Mouse (Mus musculus) small intestine, adult 2 months (tissue): ENCODE data around the gene Gm45837. TPM values are rescaled to one million over a fixed set of nuclear protein-coding genes. Genes with fewer than 3 reads are reported as not detected.

Experiments
- H3K27ac ChIP-seq: fragments of 200-500 bp; 2 replicates; pipeline ENCODE4 v1.5.1; 2012; ENCODE audit warnings: low read depth, low read length, control low read depth, inconsistent platforms; ENCODE audit not compliant: insufficient read depth
- H3K27me3 ChIP-seq: fragments of 200-500 bp; 2 replicates; pipeline ENCODE4 v1.6.1; 2012; ENCODE audit warnings: mild to moderate bottlenecking, moderate library complexity, low read length, inconsistent platforms; ENCODE audit not compliant: control insufficient read depth, insufficient read depth
- H3K36me3 ChIP-seq: fragments of 200-500 bp; 2 replicates; pipeline ENCODE4 v1.6.1; 2012; ENCODE audit warnings: mild to moderate bottlenecking, low read length, control low read depth, inconsistent platforms; ENCODE audit not compliant: control insufficient read depth, insufficient read depth
- H3K4me1 ChIP-seq: fragments of 200-500 bp; 2 replicates; pipeline ENCODE4 v1.6.1; 2012; ENCODE audit warnings: low read length, inconsistent platforms, mixed read lengths; ENCODE audit not compliant: control insufficient read depth, insufficient read depth, insufficient read length
- H3K4me3 ChIP-seq: fragments of 200-500 bp; 2 replicates; pipeline ENCODE4 v1.5.1; 2012; ENCODE audit warnings: low read depth, mild to moderate bottlenecking, control low read depth, inconsistent platforms, low read length, moderate library complexity
- CTCF ChIP-seq: fragments of 200-500 bp; IDR thresholded peaks from 2 replicates; pipeline ENCODE4 v1.5.1; 2012; ENCODE audit warnings: low read depth, mild to moderate bottlenecking, control low read depth, inconsistent platforms, low read length, moderate library complexity, mixed read lengths; ENCODE audit not compliant: insufficient replicate concordance, insufficient read length; ENCODE audit errors: extremely low read depth
- POLR2A ChIP-seq: fragments of 200-500 bp; IDR thresholded peaks from 2 replicates; pipeline ENCODE4 v1.6.1; 2012; ENCODE audit warnings: low read depth, mild to moderate bottlenecking, control low read depth, inconsistent platforms, low read length, moderate library complexity
- WGBS: fragments of 180-500 bp; shearing (Covaris S2); methylation state at CpG from one replicate; pipeline ENCODE4 v1.1.7; 2018; 5-methylcytosine and 5-hydroxymethylcytosine counted together
- polyA plus RNA-seq: library from polyadenylated mRNA; depleted of rRNA; stranded (reverse); fragments of >200 nt; gene quantifications from 2 replicates; pipeline ENCODE4 v1.2.3, GENCODE M21; 2012; rRNA removed

The Gm45837 gene
- polyA plus RNA-seq: 0.51 TPM in 1 of 2 replicates, not detected in the other

DNA sequence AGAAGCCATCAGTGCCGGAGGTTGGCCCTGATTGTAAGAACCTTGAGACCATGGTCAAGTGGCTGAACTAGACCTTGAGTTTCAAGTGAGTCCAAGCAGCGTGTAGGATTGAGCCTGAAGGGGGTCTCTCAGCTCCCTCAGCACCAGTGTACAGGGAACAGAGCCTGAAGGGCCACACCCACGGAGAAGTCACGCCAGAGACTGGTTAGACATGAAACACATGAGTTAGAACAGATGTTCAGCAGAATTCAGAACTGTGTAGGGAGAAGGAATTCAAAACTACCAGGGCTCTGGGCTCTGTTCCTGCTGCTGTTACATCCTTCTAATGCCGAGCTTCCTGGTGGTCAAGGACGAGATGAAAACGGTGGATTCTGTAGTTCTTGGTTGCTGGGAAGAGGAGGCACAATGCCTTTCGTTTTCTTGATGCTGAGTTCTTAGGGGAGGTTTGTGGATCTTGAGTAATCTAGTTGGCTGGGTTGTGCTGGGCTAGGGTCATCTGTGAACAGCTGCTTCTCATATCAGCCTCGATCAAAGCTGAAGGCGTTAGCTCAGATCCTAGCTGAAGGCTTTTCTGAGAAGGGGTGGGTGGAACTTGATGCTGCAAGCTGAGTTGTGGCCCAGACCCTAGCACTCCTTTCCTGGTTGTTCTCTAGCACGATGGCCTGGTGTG lies at the start of gene Gm45837:
TSS of gene Gm45837 (plus strand) at position 620 of the 670 bp plus-strand sequence.
- 76% methylated on average over 11 of the region's 11 CpGs for WGBS
- TF ChIP-seq POLR2A: no peak
- TF ChIP-seq CTCF: no peak
- Histone ChIP-seq H3K36me3 (peaks cover 31% of the 10 kb centered on the region), H3K4me3 (no peak within 1 kb of the TSS), H3K4me1 (no peaks in the 10 kb centered on the region), H3K27me3 (no peaks in the 10 kb centered on the region), H3K27ac (no peak within 1 kb of the TSS)

DNA sequence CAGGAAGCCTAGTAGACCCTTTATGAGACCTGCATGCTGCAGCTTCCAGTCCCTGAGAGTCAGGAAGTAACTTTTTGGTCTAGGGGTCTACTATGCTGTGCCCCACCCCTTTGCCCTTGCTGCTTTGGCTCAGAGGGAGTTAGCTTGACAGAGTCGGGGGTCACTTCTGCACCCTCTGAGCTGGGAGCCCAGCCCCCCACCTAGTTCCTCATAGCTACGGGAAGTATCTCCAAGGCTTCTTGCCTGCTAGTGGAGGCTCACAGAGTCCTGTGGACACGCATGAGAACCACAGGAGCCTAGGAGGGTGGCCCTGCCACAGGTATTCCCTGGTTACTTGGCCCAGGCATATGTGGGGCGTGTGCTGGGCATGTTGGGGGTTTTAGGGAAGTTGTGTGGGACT lies 49.7 kb upstream of the Gm45837 start:
- no peak overlapping the region for H3K27ac ChIP-seq
- WGBS: 80% methylated on average over 4 of the region's 4 CpGs
- no peaks in the 10 kb centered on the region for H3K27me3 ChIP-seq
- no peak overlapping the region for H3K4me3 ChIP-seq
- TF ChIP-seq CTCF (no peak), POLR2A (no peak)
- no peaks in the 10 kb centered on the region for H3K36me3 ChIP-seq
- H3K4me1 ChIP-seq: peaks cover 16% of the 10 kb centered on the region; the same call in 1 of the 2 replicates

DNA sequence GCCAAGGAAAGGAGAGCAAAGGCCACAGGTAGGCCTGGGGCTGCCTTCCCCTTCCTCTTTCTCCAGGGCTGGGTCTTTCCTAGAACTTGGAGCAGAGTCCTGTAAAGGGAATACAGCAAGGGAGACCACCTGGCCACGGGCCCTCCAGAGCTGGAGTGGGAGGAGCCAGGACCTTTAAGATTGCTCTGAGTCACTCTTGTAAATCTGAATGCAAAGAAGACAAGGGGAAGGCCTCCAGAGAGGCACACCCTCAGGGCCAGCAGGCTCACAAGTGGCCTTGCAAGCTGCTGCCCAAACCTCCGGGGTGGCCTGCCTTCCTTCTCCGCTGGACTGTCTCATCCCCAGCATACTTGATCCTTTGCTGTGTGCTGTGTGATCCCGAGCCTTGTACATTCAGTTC lies 48.9 kb upstream of the Gm45837 start:
- WGBS: 52% methylated on average over 4 of the region's 4 CpGs
- Histone ChIP-seq H3K4me3 (peak overlapping the region; percentile 8), H3K4me1 (peaks cover 13% of the 10 kb centered on the region; the same call in 1 of the 2 replicates), H3K36me3 (no peaks in the 10 kb centered on the region), H3K27ac (peak overlapping the region; percentile 35), H3K27me3 (no peaks in the 10 kb centered on the region)
- no peak for TF ChIP-seq POLR2A
- no peak for TF ChIP-seq CTCF

DNA sequence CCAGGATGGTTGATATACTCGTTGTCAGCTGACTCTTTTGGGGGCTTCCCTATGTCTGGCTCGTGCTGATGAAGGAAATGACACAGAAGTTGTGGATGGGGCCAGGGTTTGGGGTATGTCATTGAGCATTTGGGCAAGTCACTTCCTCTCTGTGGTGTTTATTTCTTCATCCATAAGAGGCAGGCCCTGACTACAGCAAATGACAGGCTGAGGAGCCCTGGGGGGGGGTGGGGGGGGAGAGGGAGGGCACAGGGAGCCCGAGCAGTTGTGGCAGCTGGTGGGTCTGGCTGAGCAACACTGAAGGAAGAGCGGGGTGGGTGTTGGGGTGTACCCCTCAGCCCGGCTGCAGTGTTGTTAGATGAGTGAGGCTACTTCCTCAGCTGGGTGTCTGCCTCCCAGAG lies 47.9 kb upstream of the Gm45837 start:
- TF ChIP-seq CTCF (no peak), POLR2A (no peak)
- no peaks in the 10 kb centered on the region for H3K36me3 ChIP-seq
- no peaks in the 10 kb centered on the region for H3K27me3 ChIP-seq
- H3K4me3 ChIP-seq: peak overlapping the region; percentile 27; the same call in 1 of the 2 replicates
- peaks cover 6% of the 10 kb centered on the region; the same call in 1 of the 2 replicates for H3K4me1 ChIP-seq
- H3K27ac ChIP-seq: peak overlapping the region; percentile 71
- 83% methylated on average over 5 of the region's 5 CpGs for WGBS

DNA sequence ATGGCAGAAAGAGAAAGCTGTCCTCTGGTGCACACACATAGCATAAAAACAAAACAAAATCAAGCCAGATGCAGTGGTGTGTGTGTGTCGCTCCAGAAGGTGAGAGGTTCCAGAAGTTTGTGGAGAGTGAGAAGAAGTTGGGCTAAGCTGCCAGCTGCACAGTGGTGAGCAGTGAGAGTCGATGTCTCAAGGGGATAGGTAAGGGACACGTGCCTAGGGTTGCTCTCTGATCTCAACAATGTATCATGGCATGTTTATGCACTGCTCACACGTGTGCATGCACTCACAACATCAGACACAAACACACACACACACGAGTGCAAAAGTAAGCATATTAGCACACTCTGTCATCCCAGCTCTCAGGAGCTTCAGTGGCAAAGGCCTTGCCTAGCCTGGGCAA lies 46.8 kb upstream of the Gm45837 start:
- H3K27me3 ChIP-seq: no peaks in the 10 kb centered on the region
- no peaks in the 10 kb centered on the region for H3K36me3 ChIP-seq
- 85% methylated on average over 5 of the region's 5 CpGs for WGBS
- H3K27ac ChIP-seq: no peak overlapping the region
- no peak for TF ChIP-seq CTCF
- no peak for TF ChIP-seq POLR2A
- H3K4me3 ChIP-seq: no peak overlapping the region
- peaks cover 9% of the 10 kb centered on the region; the same call in 1 of the 2 replicates for H3K4me1 ChIP-seq

DNA sequence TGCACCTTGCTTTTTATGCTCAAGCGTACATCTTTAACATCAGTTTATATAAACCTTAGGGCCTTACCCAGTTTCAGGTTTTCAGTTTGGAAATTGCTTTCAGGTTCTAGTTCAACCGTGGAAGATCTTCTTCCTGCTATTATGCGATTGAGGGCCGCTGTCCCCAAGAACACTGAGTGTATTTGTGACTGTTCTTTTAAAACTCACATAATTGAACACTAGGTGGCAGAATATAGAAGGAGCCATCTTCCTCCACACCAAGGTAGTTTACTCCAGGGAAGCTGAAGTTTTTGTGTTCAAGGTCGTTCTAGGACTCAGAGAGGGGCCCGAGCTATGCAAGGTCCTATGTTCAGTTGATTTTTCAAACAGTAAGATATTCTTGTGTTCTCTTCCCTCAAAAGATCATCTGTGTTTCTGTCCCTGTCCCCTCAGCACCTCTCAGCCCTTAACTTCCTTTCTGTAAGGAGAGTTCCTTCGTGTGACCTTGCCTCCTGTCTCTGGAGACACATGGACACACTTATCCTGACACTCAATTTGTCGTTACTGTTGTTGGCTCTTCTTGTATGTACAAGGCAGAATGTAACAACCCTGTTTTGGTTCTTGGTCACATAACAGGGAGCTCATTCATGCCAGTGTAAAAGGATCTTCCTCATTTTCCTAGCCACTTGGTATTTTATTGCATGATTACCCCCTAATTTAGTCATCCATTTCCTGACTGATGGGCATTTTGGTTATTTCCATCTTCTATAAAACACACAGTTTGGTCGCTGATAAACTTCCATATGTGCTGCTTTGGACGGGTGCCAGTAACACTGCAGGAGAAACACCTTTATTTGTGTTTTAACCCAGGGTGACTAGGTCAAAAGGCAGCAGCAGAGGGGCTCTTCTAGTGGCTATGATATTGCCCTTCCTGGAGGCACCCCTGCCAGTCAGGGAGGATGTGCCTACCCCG lies 42.5 kb upstream of the Gm45837 start:
- TF ChIP-seq POLR2A (no peak), CTCF (no peak)
- 0 out of 2 replicates have a peak, but pooled peaks cover 3% of the 10 kb centered on the region for H3K36me3 ChIP-seq
- H3K4me1 ChIP-seq: peaks cover 5% of the 10 kb centered on the region; the same call in 1 of the 2 replicates
- no peak overlapping the region for H3K4me3 ChIP-seq
- H3K27ac ChIP-seq: peak overlapping the region; percentile 33; the same call in 1 of the 2 replicates
- H3K27me3 ChIP-seq: no peaks in the 10 kb centered on the region
- 24% methylated on average over 11 of the region's 11 CpGs for WGBS

DNA sequence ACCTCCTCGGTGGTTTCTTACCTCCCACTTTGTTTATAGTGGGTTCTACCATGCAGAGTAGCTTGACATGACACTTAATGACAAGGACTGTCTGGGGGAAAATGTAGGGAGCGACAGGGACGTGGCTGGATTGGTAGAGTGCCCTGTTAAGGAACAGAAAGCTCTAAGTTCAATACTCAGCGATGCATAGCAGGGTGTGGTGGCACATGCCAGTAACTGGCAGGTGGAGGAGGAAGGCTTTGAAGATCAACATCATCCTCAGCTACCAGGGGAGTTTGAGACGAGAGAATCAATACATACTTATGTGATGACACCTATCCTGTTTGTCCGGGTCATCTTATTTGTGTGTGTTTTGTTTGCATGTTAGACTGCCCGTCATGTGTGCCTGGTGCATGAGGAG lies 41.0 kb upstream of the Gm45837 start:
- no peak for TF ChIP-seq CTCF
- TF ChIP-seq POLR2A: no peak
- WGBS: 60% methylated on average over 7 of the region's 7 CpGs
- H3K27ac ChIP-seq: no peak overlapping the region

More for the DNA sequence above, 41.0 kb upstream of the Gm45837 start:
- Histone ChIP-seq H3K36me3 (0 out of 2 replicates have a peak, but pooled peaks cover 6% of the 10 kb centered on the region), H3K4me1 (peaks cover 5% of the 10 kb centered on the region; the same call in 1 of the 2 replicates), H3K27me3 (no peaks in the 10 kb centered on the region), H3K4me3 (no peak overlapping the region)
